Mouse (Mus musculus): ENCODE results near the gene Mtrf1.
"Not testable (repeated sequence)": the region's sequence is repeated elsewhere in the genome, so short reads cannot be mapped to it uniquely, and the experiment has no call there.

Mtrf1 gene

DNA sequence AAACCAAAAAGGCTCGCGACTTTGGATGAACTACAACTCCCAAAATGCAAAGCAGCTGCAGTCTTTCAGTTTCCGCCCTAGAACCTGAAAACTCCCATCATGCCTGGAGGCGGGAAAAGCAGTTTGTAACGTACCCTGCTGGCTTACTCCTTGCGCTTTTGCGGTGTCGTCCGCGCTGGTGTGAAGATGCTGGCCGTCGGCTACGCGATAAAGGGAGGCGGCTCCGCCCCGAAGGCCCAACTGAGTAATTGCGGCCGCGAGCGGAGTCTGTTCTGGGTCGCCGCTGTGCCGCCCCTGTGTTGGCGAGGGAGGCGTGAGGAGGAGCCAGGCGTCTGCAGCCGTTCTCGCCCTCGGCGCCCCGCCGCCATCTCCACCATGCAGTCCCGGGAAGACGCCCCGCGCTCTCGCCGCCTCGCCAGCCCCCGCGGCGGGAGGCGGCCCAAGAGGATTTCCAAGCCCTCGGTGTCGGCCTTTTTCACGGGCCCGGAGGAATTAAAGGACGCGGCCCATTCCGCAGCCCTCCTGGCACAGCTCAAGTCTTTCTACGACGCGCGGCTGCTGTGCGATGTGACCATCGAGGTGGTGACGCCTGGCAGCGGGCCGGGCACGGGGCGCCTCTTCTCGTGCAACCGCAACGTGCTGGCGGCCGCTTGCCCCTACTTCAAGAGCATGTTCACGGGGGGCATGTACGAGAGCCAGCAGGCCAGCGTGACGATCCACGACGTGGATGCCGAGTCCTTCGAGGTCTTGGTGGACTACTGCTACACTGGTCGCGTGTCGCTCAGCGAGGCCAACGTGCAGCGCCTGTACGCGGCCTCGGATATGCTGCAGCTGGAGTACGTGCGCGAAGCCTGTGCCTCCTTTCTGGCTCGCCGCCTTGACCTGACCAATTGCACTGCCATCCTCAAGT is 54.4 kb downstream of the Mtrf1 start, which contains the start of gene Kbtbd6:
Kbtbd6 (plus strand) TSS at position 155 of the 910 bp plus-strand sequence.
- peak; percentile 77 for DNase-seq

GRCm38 (mm10) chr14:79452591-79452934 is 55.0 kb downstream of the Mtrf1 start:
- not testable (repeated sequence) for DNase-seq

DNA sequence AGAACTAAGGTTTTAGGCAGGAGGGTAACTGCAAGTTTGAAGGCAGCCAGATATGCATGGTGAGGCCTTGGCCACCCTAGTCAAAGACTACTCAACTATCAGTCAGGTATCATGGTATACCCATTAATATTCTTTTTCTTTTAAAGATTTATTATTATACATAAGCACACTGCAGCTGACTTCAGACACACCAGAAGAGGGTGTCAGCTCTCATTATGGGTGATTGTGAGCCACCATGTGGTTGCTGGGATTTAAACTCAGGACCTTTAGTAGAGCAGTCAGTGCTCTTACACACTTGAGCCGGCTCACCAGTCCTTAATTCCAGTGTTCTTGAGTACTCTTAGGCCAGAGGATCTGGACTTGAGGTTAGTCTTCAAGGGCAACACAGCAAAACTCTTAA is 62.8 kb downstream of the Mtrf1 start:
- DNase-seq, result no peak

- DNase-seq, result no peak
Observed at GRCm38 (mm10) chr14:79460988-79461387, 63.4 kb downstream of the Mtrf1 start.

- DNase-seq, result no peak
Observed at GRCm38 (mm10) chr14:79465623-79466022, 68.1 kb downstream of the Mtrf1 start.

DNA sequence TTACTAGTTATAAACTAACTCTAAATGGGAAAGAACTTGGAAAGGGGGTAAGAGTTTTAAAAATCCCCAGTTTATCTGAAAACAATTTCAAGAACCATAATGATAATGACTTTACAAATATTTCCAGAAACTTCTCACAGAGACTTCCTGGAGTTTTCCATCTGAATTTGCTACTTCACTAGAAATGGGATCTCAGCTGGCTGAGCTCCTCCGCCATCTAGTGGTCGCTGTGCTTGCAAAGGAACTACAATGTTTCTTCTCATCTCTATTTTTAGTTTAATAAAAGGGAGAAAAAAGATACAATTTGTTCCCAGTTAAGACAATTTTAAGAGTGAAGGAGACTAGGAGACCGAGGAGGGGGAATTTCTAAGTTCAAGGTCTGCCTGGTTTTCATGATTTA is 70.0 kb downstream of the Mtrf1 start:
- DNase-seq, result peak; percentile 42

All from thymus, postnatal 25 days (tissue).